Mouse (Mus musculus) c-Kit-positive CD71-positive TER-119-negative erythroid progenitor cells, embryonic 14.5 days (primary cell): Measurements from ENCODE around the gene H2afv.
A peak's percentile ranks its signal among the peaks of the same experiment; 100 is the strongest.
"Not testable (repeated sequence)": the region's sequence is repeated elsewhere in the genome, so short reads cannot be mapped to it uniquely, and the experiment has no call there.

Experiments
- DNase-seq: peaks from one replicate; pipeline ENCODE4 v3.0.0-alpha.2; 2013; ENCODE audit warnings: low read depth

H2afv gene

DNA sequence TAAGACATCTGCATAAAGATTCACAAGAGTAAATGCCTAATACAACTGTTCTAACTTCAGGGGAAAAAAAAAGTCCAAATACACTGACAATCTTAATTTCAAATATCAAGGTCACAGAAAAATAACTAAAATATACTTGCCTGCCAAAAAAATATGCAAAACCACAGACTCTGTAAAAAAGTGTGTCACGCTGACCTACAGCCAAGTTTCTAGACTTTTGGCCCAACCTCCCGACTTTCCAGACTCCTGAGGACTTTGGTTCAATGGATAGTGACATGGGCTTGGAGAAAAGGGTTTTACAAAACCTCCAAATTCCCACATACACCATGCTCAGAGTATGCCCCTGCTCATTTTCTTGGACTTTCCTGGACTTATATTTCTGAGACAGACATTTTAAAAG is 24.3 kb upstream of the H2afv start:
- DNase-seq = no peak

DNA sequence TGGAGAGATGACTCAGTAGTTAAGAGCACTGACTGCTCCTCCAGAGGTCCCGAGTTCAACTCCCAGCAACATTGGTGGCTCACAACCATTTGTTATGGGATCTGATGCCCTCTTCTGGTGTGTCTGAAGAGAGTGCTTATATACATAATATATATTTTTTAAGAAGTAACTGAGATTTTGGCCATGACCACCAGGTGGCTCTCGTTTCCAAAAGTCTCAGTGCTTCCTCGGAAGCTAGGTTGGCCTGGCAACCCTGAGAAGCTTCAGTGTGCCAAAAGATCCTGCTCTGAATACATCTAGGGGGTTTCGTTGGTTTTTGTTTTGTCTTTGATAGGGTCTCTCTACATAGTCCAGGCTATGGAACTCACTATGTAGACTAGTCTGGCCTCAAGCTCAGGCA is 20.9 kb upstream of the H2afv start:
- peak; percentile 74 for DNase-seq

DNA sequence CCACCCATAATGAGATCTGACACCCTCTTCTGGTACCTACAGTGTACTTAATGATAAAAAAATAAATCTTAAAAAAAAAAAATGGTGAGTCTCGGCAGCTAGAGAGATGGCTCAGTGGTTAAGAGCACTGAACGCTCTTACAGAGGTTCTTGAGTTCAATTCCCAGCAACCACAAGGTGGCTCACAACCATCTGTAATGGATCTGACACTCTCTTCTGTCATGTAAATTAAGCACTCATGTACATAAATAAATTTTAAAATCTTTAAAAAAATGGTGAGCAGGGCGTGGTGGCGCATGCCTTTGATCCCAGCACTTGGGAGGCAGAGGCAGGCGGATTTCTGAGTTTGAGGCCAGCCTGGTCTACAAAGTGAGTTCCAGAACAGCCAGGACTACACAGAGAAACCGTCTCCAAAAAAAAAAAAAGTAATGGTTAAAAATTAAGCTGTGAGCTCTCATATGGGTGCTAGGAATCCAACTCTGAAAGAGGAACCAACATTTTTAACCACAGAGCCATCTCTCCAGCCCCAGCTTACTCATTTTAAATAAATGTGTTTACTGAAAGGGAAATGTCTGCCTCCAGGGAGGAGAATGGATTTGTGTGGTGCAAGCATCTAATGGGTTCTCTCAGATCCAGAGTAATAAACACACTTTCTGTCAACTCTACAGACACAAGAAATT is 19.1 kb upstream of the H2afv start:
- no peak for DNase-seq

DNA sequence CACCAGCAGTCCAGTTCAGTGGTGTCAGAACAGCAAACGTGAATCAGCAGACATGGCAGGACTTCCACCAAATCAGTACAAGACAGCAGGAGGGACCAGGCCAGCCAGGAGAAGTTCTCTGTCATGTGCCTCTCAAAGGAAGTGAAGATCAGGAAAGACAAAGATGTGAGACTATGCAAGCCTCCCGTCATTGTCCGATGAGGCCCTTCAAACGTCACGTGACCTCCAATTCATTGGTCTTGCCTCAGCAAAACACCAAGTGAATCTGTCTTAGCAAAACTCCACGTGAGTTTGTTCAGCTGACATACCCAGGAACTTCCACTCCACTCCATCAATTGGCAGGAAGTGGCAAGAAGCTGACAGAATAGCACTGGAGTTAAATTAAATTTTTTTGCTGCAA is 11.8 kb upstream of the H2afv start:
- no peak for DNase-seq

DNA sequence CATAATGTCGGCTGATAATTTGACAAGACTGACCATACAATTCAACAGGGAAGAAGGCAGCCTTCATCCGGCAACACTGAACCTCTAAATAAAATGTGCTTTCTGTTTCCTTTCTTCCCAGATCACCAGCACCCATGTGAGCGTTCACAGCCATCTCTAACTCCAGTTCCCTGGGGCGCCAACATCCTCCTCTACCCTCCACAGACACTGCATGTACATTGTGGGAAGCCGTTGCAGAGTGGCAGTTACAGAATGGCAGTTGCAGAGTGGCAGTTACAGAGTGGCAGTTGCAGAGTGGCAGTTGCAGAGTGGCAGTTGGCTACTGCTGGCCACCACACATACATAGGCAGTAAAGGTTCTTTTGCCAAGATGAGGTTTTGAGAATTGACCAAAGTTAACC is 3.9 kb upstream of the H2afv start:
- not testable (repeated sequence) for DNase-seq

DNA sequence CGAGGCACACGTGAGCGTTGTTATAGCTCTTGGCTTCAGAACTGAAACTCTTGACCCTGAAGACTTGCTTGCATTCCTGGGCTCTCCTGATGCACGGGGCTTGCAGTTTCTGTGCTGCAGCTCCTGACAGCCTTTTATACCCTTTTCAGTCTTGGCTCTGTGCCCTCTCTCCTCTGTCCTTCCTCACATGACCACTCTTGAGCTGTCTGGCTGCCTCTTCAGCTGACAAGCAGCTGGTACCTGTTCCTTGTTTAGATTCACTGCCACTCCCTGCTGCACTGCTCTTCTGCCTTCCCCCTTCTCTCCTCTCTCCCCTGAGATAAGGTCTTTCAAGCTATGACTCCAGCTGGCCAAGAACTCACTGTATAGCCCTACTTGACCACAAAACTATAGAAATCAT is 3.2 kb upstream of the H2afv start:
- no peak for DNase-seq

DNA sequence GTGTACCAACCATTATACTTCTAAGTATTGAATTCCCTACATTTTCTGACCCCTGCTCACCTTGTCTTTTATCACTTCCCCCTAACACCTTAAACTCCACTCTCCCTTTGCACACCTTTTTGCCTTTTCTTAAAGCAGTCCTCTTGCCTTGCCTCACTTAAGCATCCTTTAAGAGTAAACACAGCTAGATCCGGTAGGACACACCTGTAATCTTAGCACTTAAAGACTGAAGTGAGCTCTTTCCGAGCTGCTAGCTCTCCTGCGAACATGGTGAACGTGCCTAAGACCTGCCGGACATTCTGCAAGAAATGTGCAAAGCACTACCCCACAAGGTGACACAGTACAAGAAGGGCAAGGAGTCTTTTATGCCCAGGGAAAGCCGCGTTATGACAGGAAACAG is 1.7 kb upstream of the H2afv start:
- no peak for DNase-seq

DNA sequence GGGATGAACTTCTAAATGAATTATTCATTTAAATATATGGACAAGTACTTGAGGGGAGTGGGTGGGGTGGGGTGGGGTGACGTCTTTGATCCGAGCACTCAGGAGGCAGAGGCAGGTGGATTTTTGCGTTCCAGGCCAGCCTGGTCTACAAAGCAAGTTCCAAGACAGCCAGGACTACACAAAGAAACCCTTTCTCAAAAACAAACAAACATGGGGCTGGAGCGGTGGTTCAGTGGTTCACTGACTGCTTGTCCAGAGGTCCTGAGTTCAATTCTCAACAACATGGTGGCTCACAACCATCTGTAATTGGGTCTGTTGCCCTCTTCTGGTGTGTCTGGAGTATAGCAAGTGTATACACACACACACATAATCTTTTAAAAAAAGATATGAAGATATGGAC is 1.2 kb upstream of the H2afv start:
- no peak for DNase-seq

DNA sequence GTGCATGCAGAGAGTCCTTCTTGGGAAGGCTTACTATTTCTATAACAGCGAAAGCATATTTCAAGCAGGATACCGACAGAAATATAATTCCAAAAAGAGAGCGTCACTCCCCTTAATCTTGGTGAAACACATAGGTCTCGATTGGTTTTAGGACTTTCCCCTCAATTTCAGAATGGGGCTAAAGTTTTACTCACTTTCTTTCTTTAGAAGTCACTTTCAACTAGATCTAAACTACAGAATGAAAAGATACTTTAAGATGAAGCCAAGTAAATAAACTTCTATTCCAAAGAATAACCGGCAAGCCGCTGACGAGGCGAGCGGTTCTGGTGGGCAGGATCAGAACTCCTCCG is 541 bp downstream of the H2afv start:
- peak; percentile 43 for DNase-seq

DNA sequence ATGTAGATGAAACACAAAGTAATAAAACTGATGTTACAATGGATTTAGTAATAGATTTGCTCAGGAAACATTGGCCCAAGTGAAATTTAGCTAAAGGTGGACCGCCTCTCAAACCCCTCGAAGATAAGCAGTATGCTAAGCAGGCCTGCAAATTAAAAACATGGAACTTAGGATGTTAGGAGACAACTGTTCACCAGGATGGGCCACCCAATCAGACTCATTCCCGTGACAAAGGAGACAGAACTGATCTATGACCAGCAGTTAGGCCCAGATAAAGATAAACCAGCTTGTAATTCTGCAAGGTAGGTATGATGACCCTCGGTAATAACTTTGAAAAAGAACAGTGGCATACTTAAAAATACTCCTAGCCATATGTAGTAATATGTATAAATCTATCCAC is 1.1 kb downstream of the H2afv start:
- no peak for DNase-seq

DNA sequence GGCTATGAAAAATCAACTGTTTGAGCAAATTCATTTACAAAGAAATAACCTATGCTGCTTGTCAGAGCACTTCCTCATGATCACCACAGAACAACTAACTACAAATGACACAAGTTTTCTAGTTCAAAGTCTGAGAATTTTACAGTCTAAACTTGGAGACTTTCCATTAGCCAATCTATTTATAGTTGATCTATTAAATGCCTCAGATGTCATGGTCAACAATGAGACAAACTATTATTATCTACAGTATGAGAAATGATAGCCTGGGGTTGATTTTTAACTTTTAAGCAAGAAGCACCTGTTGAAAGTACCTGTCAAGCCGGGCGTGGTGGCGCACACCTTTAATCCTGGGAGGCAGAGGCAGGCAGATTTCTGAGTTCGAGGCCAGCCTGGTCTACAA is 1.7 kb downstream of the H2afv start:
- no peak for DNase-seq

DNA sequence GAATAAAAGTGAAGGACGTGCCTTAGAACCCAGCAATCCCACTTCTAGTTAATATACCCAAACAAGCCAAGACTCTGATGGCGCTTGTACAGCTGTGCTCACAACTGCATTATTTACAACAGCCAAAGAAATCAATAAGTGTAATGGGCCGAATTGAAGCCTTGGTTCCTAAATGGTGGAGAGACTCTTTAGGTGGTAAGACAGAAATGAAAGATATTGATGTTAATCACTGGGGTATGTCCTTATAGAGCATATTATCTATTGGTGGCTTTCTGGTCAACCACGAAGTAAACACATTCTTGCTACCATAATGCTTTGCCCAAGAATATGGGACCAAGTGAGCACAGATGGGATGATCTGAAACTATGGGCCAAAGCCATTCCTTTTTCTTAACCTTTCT is 4.1 kb downstream of the H2afv start:
- no peak for DNase-seq

DNA sequence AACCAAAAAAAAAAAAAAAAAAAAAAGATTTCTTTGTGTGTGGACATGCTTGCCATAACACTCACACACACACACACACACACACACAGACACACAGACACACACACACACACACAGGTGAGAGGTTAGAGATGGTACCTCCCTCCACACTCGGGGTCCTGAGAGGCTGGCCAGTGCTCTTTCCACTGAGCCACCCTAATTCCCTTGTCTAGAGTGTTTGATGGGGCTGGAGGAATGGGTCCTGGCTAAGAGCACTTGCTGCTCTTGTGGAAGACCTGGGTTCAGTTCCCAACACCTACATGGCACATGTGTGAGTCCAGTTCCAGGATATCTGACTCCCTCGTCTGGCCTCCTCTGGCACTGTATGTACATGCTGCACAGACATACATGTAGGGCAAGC is 6.6 kb downstream of the H2afv start:
- no peak for DNase-seq

DNA sequence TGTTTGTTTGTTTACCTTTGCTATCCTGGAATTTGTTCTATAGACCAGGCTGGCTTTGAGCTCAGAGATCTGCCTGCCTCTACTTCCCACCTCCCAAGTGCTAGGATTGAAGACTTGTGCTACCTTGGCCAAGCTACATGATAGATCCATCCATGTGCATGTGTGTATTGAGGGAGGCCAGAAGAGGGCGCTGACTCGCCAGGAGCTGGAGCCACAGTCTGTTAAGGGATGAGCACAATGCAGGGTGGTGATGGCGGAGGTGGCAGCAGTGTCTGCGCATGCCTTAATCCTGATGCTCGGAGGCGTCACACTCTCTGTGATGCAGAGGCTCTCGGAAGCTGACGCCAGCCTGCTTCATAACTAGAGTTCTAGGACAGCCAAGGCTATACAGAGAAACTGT is 7.8 kb downstream of the H2afv start:
- no peak for DNase-seq

DNA sequence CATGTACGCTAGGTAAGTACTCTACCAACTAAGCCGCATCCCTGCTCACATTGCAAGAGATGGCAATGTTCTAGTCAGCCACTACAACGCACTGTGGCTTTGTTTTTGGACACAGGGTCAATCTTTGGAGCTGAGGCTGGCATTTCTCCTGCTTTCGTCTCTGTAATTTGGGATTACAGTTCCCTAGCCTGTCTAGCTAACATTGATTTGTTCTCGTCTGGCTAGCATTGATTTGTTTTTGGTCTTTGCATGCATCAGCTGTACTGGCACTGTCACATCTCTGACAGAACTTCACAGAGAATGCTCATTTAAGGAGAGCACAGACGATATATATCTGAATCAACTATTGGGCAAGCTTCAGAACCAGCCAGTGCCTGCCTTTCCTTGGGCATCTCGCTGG is 14.1 kb downstream of the H2afv start:
- no peak for DNase-seq

DNA sequence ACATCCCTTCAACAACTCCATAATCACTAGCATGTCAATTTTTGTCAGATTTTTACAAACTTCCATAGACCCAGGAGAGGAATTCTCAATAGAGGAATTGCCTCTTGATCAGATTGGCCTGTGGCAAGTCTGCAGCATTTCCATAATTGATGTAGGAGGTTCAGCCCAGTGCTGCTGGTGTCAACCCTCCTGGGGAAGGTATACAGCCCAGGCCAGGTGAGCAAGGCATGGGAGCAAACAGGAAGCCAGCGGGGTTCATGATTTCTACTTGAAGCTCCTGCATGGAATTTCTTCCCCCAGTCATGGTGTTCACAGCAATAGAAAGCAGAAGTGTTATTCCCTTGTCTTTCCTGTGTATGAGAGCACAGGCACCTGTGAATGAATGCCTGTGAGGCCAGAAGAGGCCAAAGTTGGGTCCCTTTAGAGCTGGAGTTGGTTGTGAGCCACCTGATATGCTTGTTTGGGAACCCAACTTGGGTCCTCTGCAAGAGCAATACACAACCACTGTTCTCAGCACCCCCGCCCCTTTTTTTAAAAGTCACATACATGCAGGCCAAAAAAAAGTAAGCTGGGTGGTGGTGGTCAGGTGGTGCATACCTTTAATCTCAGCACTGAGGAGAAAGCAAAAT is 23.4 kb downstream of the H2afv start:
- DNase-seq = no peak

DNA sequence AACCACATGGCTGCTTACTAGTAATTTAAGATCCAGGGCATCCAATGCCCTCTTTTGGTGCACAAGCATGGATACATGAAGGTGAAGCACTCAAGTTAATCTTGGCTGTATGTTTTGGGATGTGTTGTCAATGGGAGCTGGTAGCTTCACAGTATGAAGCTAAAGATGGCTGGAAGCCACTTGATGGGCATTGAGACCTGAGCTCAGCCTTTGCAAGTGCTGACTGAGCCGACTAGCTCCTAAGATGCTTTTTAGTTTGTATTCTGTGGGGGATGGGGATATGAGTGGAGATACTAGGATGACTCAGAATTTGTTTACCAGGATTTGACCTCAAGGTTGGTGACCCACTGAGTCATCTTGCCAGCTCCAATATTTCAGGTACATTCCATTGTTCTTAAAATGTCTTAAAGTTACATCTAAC is 23.9 kb downstream of the H2afv start:
- DNase-seq = no peak

DNA sequence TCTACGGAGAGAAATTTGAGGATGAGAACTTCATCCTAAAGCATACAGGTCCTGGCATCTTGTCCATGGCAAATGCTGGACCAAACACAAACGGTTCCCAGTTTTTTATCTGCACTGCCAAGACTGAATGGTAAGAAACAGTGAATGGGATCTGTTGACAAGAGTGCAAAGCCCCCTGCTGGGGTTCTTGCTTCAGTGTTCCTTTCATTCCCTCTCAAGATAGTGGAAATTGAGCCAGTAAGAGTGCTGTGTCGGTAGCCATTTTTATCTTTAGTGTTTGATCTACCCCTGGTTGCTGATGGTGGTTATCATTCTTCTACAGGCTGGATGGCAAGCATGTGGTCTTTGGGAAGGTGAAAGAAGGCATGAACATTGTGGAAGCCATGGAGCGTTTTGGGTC is 25.1 kb downstream of the H2afv start:
- not testable (repeated sequence) for DNase-seq

DNA sequence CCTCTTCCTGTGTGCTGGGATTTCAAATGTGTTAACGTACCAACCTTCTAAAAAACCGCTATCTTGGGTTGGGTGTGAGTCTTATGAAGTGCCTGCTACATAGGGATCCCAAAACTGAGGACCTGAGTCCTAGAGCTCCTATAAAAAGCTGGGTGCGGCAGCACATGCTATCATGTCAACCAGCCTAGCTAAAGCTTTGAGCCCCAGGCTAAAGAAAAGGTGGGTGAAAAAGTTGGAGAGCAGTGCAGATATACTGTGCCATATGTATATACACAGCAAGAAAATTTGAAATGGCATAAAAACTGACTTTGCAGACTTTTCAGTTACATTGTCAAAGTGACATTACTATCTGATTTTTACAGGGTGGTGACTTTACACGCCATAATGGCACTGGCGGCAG is 25.5 kb downstream of the H2afv start:
- DNase-seq = no peak

DNA sequence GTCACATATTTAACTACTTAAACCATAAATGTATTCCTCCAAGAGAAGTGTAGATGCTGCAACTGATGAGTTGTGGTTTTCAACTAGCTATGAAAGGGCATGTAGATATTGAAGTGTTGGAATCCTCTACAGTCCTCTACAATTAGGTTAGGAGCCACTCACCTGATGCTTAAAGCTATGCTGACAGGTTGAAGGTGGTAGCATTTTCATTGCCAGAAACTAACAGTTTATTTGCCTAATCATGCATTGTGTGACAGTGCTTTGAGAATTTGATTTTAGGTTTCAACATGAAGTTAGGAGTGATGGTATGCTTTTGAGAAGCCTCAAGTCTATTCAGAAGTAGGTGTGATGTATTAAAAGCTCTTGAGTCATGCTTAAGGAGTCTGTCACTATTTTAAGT is 26.8 kb downstream of the H2afv start:
- no peak for DNase-seq

DNA sequence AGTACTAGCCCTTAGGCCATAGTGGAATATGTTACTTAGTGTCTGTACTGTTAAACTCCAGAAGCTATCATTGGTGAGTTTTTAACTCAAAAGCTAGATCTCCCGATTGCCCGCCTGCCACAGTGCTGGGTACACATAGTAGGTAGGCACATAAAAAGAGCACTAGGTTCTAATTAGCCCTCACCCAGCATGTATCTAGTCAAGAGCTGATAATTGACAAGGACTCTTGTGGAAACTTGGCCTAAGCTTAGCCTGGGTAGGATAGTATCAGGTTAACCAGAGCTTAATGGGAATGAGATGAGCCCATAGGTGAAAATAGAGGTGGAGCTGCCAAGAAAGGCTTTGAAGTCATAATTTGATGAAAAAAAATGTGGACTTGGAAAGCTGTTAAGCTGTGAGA is 27.2 kb downstream of the H2afv start:
- no peak for DNase-seq

DNA sequence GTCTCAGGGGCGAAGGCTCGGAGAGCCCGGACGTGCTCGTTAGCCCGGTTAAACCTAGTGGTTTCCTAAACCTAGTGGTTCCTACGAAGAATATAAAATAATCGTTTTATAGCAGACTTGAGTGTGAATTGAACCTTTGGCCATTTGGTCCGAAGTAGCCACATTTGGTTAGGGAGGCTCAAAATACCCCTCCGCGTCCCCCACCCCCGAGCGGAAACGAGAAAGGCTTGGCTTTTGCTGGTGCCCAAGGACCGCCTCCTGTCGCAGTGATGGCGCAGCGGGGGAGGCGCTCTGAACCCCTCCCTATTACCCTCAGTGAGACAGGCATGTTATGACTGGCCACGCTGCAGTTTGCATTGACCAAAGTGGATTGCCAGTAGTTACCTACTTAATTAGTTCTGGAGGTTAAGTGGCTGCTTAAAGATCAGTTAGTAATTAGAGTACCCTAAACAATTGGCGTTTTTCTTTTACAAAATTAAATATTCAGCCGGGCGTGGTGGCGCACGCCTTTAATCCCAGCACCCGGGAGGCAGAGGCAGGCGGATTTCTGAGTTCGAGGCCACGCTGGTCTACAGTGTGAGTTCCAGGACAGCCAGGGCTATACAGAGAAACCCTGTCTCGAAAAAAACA is 27.7 kb downstream of the H2afv start:
- peak; percentile 60 for DNase-seq

DNA sequence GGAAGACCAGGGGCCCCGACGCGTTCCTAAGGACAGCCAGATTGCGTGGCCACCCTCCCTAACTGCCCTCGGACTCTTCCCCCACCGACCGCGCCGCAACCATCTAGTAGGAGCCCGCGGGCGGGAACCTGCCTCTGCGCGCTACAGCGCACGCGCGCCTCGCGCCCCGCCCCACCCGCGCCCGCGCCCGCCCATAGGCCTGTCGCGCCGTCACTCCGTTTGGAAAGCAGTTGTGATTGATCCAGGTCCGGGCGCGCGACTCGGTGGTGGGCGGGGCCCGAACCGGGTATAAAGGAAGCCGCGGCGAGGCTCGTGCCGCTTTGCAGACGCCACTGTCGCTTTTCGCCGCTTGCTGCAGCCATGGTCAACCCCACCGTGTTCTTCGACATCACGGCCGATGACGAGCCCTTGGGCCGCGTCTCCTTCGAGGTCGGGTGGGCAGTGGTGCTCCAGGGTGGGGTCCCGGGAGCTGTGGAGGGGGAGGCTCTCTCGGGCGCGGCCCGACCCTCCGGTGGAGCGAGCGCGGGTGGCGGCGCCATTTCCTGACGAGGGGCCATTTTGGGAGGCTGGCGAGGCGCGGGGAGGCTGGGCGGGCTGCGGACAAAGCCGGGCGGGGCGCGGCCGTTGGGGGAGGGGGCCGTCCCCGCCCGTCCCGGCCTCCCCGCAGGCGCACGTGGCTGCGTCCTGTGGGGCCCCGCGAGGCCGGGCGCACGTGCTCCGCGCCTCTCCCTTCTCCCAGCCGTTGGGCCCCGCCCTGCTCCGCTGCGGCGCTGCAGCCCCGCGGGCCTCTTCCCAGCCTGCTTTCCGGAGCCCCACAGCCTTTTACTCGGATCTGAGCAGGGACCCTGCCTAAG is 28.5 kb downstream of the H2afv start:
- peak; percentile 76 for DNase-seq
